28 mouse cellular contexts compared by ENCODE assay signal in the genomic region with DNA sequence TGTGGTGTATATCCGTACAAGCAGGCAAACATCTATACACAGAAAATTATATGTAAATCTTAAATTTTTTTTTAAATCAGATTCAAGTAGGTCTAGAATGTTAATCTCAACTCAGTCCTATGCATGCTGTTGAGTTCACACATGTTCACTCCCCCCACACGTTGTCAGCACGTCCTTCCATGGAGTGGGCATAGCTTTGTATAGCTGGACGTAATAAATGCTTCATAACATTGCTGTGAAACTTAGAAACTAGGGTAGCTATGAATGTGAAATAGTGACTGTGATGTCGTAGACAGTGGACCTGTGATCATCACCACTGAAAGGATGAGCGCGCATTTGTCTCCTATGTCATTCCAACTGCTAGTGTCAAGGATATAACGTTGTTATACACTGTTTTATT.
"Had no signal": no experiment of that assay in that cellular context is flagged by ENCODE, and none has a peak within 500 bp of the region (broad histone marks: within the 10 kb centered on the region; RNA-seq: fewer than 3 reads in every experiment).

No protein-coding gene starts in this region.

- H3K4me1 ChIP-seq: embryonic facial prominence, embryonic 15.5 days had no signal

- H3K27ac ChIP-seq: embryonic facial prominence, embryonic 12.5 days; embryonic facial prominence, embryonic 13.5 days; embryonic facial prominence, embryonic 15.5 days; forebrain, embryonic 10.5 days; forebrain, embryonic 12.5 days; forebrain, embryonic 13.5 days; forebrain, embryonic 15.5 days; gastrocnemius, adult 2 months; heart, adult 2 months had no signal

- DNase-seq: cerebellum, adult 2 months; cerebellum, adult 8-10 months; cerebellum, adult 9-10 months; cerebellum, adult 9-11 months; cerebellum, postnatal 10 days; cerebellum, postnatal 14 days; cerebellum, postnatal 25 days; cerebellum, postnatal 36 days; embryo, embryonic 11 days; forebrain, postnatal 0 days; gastrocnemius, adult 2 months; gastrocnemius, postnatal 10 days; gastrocnemius, postnatal 14 days; gastrocnemius, postnatal 25 days; gastrocnemius, postnatal 36 days; heart, adult 18-20 months; heart, adult 2 months had no signal

- H3K4me2 ChIP-seq: embryonic facial prominence, embryonic 12.5 days; embryonic facial prominence, embryonic 13.5 days; embryonic facial prominence, embryonic 15.5 days; forebrain, embryonic 12.5 days; forebrain, embryonic 13.5 days; forebrain, embryonic 15.5 days had no signal

- H3K9me3 ChIP-seq: embryonic facial prominence, embryonic 10.5 days; embryonic facial prominence, embryonic 12.5 days; embryonic facial prominence, embryonic 13.5 days; embryonic facial prominence, embryonic 15.5 days; forebrain, embryonic 10.5 days; forebrain, embryonic 12.5 days; forebrain, embryonic 13.5 days; forebrain, embryonic 15.5 days had no signal

- H3K9ac ChIP-seq: embryonic facial prominence, embryonic 12.5 days; embryonic facial prominence, embryonic 13.5 days; embryonic facial prominence, embryonic 15.5 days; forebrain, embryonic 12.5 days; forebrain, embryonic 13.5 days; forebrain, embryonic 15.5 days; forebrain, postnatal 0 days had no signal

- H3K27me3 ChIP-seq: embryonic facial prominence, embryonic 12.5 days; embryonic facial prominence, embryonic 13.5 days; embryonic facial prominence, embryonic 15.5 days; forebrain, embryonic 12.5 days; forebrain, embryonic 13.5 days; forebrain, embryonic 15.5 days had no signal

- H3K36me3 ChIP-seq: embryonic facial prominence, embryonic 10.5 days; embryonic facial prominence, embryonic 12.5 days; embryonic facial prominence, embryonic 13.5 days; embryonic facial prominence, embryonic 15.5 days; forebrain, embryonic 10.5 days; forebrain, embryonic 12.5 days; forebrain, embryonic 15.5 days had no signal

- ATAC-seq: forebrain, embryonic 13.5 days; forebrain, embryonic 14.5 days; forebrain, embryonic 15.5 days; forebrain, embryonic 16.5 days; forebrain, postnatal 0 days had no signal

- H3K4me3 ChIP-seq: embryonic facial prominence, embryonic 10.5 days; embryonic facial prominence, embryonic 12.5 days; embryonic facial prominence, embryonic 13.5 days; embryonic facial prominence, embryonic 15.5 days; erythroblast, embryonic 14.5 days; forebrain, embryonic 10.5 days; forebrain, embryonic 12.5 days; forebrain, embryonic 13.5 days; forebrain, embryonic 15.5 days; gastrocnemius, adult 2 months; heart, adult 2 months had no signal
